Mouse (Mus musculus) layer of hippocampus, adult 9-10 months (tissue): Measurements from ENCODE around the gene Pacrg.

Experiments
- DNase-seq: peaks from one replicate; pipeline ENCODE4 v3.0.0; 2022; ENCODE audit warnings: low spot score

The Pacrg gene

DNA sequence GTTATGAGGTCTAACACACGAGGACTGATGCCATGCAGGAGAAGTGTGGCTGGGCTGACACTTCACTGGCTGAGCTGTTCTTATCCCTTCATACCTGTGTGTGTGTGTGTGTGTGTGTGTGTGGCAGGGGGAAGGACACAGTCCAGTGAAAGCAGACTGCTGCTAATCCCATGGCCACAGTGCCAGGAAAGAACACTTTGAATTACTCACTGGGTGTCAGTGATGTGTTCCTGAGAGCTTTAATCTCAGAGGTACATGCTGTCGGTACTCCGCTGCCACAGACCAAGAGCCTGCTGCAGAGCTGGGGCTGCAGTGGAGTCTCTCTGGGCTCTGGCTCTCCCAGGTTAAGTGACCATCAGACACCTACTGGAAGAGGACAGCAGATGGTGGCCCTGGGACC is 290.3 kb downstream of the Pacrg start:
- no peak for DNase-seq

DNA sequence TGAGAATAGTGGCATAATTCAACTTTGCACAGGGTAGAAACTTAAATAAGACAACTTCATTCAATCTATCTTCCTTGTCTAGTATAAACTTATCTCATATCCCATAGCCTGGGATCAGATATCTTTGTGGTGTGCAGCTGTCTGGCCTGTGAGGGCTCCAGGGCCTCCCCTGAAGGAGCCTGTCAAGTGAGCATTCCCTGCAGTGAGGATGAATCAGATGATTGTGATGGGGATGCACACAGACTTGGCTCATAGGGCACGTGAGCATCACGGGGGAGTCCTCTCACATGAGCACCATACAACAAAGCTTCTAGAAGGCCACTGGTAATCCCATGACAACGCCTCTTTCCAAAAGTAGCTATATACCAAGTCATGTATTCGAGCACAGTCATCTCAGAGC is 291.1 kb downstream of the Pacrg start:
- no peak for DNase-seq

DNA sequence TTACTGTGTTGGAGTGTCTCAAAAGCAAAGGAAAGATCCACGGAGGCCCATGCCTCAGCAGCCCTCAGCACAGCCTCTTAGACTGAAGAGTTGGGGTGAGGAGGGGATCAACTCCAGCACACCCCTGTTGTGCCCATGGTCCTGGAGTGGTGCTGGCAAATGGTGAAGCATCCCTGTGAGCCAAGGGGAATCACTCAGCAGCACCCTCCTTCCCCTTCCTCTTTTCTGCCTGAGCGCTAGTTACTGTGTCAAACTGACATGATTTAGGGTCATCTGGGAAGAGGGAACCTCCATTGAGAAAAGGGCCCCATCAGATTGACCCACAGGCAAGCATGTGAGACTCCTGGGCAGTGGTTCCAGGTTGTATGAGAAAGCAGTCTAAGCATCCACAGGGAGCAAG is 299.3 kb downstream of the Pacrg start:
- no peak for DNase-seq

DNA sequence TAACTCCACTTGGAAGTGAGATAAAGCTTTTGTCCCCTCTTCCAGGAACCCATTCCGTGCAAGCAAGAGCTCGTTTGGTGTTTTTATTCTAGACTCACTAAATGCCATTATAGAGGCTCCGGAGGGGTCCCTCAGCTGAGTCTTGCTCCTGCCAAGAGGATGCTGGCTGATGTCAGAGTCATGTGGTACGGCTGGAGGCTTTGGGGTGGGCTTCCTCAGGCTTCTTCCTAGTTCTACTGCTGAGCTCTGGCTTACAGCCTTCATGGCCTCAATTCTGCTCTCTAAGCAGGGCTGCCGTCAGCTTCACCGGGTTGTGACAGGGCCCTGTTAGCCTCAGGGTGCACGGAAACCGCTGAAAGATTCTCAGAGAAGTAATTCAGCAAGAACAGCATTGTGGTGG is 305.9 kb downstream of the Pacrg start:
- DNase-seq: no peak

DNA sequence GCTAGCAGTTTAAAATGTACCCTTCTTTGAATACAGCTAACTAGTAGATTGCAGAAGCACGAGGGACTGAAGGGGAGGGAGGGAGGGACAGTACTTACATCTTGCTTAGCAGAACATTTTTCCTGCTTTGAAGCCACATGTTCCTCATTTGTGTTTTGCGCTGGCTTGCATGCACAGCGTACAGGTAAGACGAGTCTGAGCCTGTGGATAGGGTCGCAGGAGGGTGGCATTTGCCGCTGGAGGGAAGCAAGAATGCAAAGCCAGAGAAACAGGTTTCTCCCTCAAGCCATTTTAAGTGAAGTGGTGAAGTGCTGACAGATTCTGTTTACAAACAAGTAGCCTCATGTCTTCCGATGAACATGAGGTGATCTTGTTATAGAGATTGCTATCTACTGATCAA is 306.6 kb downstream of the Pacrg start:
- no peak for DNase-seq

DNA sequence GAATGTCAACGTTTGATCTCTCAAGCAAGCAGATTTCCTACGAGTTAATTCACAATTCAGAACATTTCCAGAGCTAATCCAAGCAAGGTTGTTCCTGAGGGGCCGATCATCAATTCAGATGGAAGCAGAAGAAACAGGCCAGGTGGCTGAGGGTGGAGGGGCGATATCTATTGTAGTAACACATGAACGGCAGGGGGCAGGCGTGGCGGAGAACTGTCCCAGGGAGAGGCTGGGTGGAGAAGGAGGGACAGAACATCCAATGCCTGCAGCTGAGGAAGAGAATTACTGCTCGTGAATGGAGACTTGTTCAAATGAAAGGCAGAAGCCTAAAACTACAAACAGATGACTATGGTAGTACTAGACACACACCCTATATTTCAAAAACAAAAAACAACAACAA is 309.1 kb downstream of the Pacrg start:
- DNase-seq: no peak

DNA sequence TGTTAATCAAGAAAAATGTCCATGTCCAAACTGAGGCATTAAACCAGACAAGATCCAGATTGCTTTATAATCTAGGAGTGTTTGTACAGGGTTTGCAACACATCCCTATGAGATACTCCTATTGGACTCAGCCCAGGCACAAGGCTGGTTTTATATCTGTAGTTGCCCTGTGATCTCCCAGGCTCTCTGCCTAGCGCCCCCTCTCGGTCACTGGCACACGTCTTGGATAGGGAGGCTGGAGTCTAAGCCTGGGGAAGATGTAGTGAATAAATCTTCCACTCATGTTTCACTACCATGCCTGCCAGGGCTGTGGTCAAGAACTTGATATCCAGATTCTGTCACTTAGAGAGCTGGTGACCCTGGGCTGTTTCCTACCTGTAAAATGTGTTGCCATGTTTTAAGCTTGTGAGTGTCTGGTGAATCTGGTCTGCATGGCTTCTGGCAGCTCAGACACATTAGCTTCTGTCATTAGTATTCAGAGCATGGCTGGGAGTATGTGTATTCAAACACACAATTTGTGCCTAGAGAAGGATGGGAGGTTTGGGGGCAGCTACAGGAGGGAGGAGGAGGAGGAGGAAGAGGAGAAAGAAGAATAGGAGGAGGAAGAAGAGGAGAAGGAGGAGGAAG is 310.7 kb downstream of the Pacrg start:
- DNase-seq: no peak

DNA sequence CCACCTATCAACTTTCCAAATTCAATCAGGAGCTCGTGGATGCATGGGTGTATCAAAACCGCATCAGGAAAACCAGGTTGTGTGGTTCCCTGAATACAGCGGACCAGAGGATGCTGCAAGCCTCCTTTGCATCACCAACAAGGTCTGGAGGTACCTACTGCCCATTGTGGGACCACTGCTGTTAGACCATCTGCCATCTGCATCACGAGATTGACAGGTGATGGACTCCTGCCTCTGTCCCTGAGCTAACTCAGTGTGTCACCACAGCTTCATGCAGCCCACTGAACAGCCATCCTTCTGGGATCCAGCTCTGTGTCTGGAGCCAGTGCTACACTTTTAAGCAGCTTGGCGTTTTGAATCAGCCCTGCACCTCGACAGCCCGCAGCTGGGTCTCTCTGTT is 318.8 kb downstream of the Pacrg start:
- DNase-seq: no peak

DNA sequence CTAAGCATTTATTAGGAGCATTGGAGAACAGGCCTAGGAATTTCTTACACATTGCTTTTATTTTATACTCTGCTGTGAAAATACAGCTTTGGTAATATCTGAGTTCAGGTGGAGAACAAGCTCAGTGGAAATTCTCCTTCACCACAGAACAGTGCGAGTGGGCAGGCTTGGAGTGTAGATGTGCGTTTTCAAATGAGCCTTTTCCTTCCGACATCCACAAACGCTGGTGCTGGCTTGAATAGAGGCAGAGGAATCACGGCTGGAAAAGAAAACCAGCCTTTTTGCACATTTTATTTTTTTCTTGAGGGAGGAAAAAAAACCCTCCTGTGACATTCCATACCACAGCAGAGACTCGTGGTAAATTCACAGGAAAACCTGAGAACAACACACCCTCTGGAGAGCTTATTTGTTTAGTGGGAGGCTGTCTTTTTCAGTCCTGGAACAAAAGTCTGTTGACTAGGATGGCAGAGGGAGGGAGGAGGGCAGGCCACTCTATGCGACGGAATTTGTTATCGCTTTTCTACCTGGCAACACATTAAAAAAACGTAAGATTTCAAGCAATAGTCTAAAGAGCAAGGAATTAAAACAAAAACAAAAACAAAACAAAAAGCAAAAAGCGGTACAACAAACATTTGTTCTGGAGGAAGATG is 320.5 kb downstream of the Pacrg start:
- DNase-seq: no peak

DNA sequence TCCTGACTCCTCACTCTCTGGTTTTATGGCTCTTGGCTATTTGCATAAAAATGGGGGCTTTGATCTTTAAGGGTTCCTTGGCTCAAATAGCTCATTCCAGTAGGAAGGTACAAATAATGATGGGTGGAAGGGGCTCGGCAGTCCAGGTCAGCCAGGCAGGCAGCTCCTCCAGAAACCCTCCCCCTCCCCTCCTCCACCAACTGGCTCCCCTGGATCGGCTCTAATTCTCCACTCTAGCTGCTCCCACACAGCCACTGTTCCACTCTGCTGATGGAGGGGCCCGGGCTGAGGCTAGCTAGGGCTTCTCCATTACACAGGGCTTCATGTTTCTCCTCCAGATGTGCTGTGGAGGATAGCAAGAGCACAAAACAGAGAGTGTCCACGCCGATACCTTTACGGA is 325.3 kb downstream of the Pacrg start:
- DNase-seq: no peak

DNA sequence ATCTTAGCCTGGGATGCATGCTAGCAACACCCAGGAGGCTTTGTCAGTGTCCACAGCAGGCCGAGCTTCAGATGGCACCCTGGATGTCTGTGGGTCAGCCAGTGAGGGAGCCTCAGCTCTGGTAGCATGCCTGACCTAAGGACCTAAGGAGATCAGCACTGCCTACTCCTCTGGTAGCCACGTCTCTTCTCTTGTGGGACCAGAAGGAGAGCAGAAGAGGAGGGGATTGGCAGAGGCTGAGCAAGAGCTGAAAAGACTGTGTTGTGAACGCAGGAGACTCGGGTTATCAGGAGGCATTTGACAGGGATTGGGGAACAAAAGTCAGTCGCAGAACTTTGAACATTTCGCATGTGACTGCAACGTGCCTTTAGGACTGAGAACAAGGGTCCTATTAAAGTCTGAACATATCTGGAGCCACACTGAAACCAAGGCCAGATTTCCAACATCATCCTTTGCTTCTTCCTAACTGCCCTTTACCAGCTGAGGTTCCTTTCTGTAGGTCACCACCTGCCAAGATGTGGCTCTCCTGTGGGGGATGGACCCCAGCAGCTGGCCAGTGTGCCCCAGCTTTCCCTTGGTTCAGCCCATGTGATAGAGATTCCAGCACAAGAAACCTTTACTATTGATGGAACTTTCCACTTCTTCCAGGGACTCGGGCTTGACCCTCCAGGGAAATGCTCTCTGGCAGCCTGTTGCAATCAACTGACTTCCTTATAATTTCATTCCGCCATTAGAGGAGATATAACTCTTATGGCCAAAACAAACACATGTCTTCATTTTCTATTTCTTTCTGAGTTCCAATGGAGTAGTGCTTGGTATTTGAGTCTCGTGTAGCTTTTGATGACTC is 329.0 kb downstream of the Pacrg start:
- no peak for DNase-seq

DNA sequence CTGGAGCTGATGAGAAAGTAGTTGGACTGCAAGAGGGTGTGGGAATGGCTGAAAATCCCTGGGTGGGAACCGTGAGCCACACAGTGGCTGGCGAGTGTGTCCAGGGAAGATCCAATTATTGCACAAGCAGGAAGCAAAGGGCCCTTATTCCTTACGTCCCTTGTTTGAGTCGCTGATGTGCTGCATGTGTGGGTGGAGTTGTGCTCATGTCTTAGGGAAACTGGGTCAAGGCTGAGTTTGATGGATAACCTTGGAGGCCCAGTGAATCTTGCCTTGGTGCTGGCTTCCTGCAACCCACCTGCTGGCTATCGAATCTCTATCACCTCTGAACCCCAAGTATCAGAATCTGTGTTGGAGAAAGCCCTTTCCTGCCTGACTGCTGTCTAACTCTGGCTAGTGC is 329.6 kb downstream of the Pacrg start:
- no peak for DNase-seq

DNA sequence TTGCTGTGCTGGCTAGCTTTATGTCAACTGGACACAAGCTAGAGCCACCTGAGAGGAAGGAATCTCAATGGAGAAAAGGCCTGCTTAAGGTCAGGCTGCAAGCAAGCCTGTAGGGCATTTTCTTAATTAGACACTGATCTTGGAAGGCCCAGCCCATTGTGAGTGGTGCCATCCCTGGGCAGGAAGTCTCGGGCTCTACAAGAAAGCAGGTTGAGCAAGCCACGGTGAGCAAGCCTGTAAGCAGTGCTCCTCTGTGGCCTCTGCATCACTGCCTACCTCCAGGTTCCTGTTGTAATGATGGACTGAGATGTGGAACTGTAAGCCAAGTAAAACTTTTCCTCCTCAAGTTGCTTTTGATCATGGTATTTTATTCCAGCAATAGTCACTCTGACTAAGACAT is 332.0 kb downstream of the Pacrg start:
- DNase-seq: no peak

DNA sequence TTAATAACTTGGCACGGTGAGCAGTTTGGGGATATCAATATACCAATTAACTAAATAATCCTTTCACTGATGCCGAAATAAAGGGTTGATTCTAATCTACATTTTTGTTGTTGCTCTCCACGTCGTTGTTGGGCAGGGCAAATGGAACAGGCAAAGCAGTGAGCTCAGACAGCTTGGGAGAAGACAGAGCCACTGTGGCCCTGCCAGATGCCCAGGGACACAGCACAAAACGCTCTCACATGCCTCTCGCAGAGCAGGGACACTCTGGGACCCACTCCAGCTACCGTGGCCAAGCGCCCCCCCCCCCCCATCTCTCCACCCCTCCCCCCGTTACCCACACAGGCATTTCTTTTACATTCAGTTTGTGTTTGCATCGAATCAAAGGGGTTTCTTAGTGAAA is 332.6 kb downstream of the Pacrg start:
- DNase-seq: no peak

DNA sequence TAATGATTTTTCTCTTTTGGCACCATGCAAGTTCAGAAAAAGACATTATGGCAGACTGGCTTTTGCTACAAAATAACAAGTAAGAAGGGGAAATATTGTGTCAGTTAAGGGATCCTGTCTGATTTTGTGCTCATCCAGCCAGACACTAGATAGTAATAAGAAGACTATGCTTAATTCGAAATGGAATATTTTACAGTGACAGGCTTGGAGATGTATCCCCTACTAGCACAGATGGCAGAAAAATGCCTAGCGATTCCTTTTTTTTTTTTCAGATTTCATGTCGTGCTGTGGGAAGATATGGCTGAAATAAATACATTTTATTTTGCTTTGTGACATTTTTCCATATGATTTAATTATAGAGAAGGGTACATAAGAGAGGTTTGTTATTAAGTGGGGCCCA is 333.2 kb downstream of the Pacrg start:
- DNase-seq: no peak

DNA sequence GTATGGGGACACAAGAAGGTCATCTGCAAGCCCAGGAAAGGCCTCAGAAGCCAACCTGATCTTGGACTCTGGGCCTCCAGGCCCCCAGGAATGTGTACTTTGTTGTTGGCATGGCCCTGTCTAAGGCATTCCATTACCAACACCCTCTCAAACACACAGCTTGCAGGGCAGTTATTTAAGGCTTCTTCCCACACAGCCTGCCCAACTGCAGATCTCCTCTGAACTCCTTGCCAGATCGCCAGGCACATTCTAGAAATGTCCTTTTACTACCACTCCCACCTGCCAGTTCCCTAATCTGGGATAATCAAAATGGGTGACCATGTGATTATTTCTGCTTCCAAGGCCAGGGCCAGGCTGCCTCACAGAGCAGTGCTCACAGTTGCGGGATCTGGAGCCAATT is 338.7 kb downstream of the Pacrg start:
- no peak for DNase-seq

DNA sequence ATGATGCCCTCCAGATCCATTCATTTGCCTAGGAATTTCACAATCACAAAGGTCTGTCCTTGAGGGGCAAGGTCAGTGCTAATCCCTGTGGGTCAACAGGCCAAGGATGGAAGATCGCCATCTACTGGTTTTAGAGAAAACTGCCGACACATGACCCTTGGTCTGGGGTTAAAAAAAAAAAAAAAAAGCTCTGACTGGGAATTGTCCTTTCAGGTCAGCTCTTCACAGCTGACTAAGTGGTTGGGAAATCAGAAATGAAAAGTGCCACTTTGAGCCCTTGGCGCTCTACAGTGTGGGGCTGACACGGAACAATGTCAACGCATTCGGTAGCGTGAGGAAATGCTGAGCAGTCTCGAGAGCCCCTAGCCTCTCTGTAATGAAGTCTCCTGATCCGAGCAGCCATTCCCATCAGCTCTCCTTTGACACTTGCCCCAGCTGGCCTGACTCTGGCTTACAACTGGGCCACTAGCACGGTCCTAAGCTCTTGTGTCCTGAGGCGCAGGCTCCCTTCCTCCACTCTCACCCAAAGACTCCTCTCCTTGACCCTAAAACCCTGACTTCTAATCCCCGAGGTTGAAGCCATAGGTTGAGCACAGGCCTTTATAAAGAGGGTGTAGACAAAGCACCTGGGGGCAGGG is 339.2 kb downstream of the Pacrg start:
- DNase-seq: no peak

DNA sequence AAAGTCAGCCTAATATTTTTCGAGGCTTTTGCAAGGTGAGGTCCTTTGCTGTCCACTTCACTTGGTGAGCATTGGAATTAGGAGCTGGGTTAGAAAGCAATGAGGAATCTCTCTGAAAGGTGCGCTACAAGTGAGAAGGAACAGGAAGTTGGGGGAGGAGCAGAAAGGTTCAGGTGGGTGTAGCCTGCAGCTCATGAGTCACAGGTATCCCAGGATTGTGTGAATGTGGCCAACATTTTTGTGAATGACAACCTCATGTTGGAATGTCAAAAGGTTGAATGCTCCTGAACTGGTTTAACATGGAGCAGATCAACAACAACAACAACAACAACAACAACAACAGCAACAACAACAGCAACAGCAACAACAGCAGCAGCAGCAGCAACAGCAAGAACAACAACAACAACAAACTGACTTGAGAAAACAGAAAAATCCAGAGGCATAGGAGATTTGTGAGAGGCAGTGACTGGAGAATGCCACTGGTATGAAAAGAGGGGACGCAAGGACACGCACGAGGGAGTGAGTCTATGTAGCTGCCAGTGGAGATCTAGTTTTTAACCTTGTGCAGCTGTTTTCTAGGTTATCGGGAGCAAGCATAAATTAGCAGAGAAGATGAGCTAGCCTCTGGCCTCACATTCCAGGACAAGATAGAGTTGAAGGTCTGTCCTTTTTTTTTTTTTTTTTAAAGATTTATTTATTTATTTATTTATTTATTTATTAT is 341.0 kb downstream of the Pacrg start:
- no peak for DNase-seq

DNA sequence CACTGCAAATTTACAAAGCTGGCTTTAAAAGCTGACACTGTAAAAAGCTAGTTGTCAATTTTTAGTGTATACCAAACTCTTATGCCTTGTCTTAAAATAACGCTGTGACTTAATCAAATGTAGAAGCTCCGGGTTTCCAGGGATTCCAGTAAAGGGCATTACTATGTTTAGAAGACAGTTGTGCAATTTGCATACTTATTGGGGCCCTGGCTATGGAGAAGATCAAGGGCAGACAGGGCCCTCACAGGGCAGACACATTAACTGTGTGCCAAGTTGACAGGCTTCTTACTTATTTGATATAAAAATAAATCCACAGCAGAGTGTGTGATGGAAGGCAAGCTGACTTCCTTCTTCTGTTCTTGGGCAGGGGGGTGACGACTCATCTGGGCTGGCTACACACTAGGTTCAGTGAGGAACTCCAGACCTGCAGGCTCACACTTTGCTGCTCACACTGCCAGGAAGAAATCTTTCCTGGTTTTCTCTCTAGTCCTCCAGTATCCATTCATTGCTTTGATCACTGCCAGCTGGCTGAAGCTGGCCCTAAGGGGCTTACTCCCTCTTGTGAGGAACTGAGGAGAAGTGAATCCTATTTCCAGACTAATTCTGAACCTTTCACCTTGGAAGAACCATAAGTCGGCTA is 342.2 kb downstream of the Pacrg start:
- no peak for DNase-seq

DNA sequence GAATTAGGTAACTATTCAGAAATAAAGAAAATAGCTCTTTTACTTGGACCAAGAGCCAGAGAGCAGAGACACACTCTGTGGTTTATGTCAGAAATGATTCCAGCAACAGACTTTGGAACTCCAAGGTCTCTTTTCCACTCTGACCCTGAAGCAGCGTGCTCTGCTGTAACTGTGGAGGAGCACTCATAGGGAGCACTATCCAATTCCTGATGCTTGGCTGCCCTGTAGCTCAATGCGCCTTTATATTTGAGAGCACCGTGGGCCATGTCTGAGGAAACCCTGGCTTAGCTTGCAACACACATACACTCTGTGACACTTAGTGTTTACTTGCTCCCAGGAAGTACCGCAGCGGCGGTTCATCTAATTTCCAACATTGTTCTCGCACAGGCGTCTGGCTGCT is 344.0 kb downstream of the Pacrg start:
- no peak for DNase-seq

DNA sequence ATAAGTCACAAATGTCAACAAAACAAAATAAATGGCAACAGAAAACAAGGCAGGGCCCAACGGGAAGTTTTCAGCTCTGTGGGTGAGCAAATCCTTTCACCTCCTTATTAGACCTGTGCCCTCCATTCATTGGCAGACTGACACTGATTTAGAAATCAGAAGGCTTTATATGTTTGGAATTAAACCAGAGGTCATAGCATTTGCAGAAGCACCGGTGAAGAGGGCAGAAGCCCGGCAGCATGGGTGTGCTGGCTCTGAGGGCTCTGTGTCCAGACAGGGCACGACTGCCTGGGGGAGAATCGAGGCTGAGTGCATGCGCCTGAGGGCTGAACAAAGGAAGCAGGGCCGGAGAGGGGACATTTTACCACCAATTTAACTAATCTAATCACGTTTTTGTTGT is 344.5 kb downstream of the Pacrg start:
- no peak for DNase-seq

DNA sequence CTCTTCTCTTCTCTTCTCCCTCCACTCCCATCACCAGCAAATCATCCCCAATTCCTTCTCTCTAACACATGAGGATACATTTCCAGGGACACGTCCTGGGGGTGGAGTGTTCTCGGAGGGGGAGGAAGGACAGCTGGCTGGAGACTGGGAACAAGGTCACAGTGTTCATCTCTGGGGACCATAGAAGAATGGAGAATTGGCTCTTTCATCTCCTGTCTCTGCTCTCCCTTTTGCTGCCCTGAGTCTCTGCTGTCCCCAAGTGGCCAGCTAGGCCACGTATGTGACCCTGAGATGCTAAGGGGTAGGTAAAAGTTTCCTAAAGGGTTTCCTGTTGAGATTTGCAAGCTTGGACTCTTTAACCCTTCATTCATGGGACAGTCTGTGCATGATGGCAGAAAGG is 347.0 kb downstream of the Pacrg start:
- no peak for DNase-seq
